ENCODE assay signal across 8 mouse cellular contexts in genomic region chr6:51524321-51524931, GRCm38 (mm10). TPM values are rescaled to one million over a fixed set of nuclear protein-coding genes. Genes with fewer than 3 reads are reported as not detected.
DNase-seq lines count a peak whose midpoint lies in the region; ATAC-seq and TF ChIP-seq lines count a peak whose summit lies in the region.

No protein-coding gene starts in this region.

- peak overlapping the region; percentile 69 for H3K4me2 ChIP-seq in forebrain, embryonic 14.5 days (ENCODE audit: low read length)
- H3K4me2 ChIP-seq in lung, embryonic 16.5 days (ENCODE audit: low read depth, low read length), result peak overlapping the region; percentile 97

- H3K36me3 ChIP-seq in forebrain, embryonic 14.5 days (ENCODE audit: control insufficient read depth, insufficient read depth, low read length), result no peaks in the 10 kb centered on the region
- no peaks in the 10 kb centered on the region for H3K36me3 ChIP-seq in lung, embryonic 16.5 days (ENCODE audit: control insufficient read depth, insufficient read depth, low read length)

- under 1% methylated on average over 21 of the region's 21 CpGs for WGBS in forebrain, embryonic 14.5 days
- WGBS in lung, embryonic 16.5 days, result under 1% methylated on average over 21 of the region's 21 CpGs

- peak; percentile 50; the same call in 1 of the 2 replicates for ATAC-seq in cerebellum, adult (ENCODE audit: insufficient number of reproducible peaks, low FRiP score, low TSS enrichment)
- peak; percentile 81 for ATAC-seq in forebrain, embryonic 14.5 days
- ATAC-seq in inflammation-experienced regulatory T-cells, adult 6 months, result peak; percentile 39
- ATAC-seq in lung, embryonic 16.5 days (ENCODE audit: low read depth), result peak; percentile 58; the same call in 1 of the 2 replicates

- H3K27me3 ChIP-seq in forebrain, embryonic 14.5 days (replicated peaks; ENCODE audit: control insufficient read depth, insufficient read depth, low read length), result no peaks in the 10 kb centered on the region
- H3K27me3 ChIP-seq in lung, embryonic 16.5 days (ENCODE audit: control insufficient read depth, insufficient read depth, low read depth, low read length), result no peaks in the 10 kb centered on the region

- peak; percentile 21 to 27 for DNase-seq in left cerebral cortex, adult 2 months (ENCODE audit: extremely low spot score in 1 of 2, low spot score in 2 of 2)
- DNase-seq in left cerebral cortex, adult 11 months (ENCODE audit: low spot score), result no peak
- DNase-seq in forebrain, embryonic 14.5 days (ENCODE audit: low spot score), result peak; percentile 73
- DNase-seq in right cerebral cortex, adult 2 months (ENCODE audit: low spot score in 2 of 2), result peak; percentile 41 to 48
- no peak for DNase-seq in spleen, adult 12 weeks (ENCODE audit: low spot score)

- H3K4me3 ChIP-seq in left cerebral cortex, adult 2 months, result peak overlapping the region; percentile 83
- H3K4me3 ChIP-seq in forebrain, embryonic 14.5 days (ENCODE audit: low read depth, low read length), result peak overlapping the region; percentile 70
- H3K4me3 ChIP-seq in lung, embryonic 16.5 days (ENCODE audit: low read length), result peak overlapping the region; percentile 72

- intact Hi-C loops in left cerebral cortex, adult 2 months (cut with DNase I), result loop anchor here (5.0 kb wide), 2 partner anchors 52 to 58 kb away; partner anchors contain the start of gene Cbx3

- H3K9ac ChIP-seq in forebrain, embryonic 14.5 days (ENCODE audit: low read length), result peak overlapping the region; percentile 79
- H3K9ac ChIP-seq in lung, embryonic 16.5 days (ENCODE audit: low read length), result peak overlapping the region; percentile 68

- peaks cover 10% of the 10 kb centered on the region; the same call in 1 of the 2 replicates for H3K4me1 ChIP-seq in forebrain, embryonic 14.5 days (ENCODE audit: control insufficient read depth, insufficient read depth, low read length)
- H3K4me1 ChIP-seq in lung, embryonic 16.5 days (replicated peaks; ENCODE audit: control insufficient read depth, insufficient read depth, low read length), result no peaks in the 10 kb centered on the region

- H3K9me3 ChIP-seq in forebrain, embryonic 14.5 days (replicated peaks; ENCODE audit: control insufficient read depth, low read length), result no peaks in the 10 kb centered on the region
- no peaks in the 10 kb centered on the region for H3K9me3 ChIP-seq in lung, embryonic 16.5 days (ENCODE audit: control insufficient read depth, low read length)

- TF ChIP-seq CTCF in left cerebral cortex, adult 2 months (IDR thresholded peaks at IDR 0.05), result no peak

- peak overlapping the region; percentile 81 for H3K27ac ChIP-seq in left cerebral cortex, adult 2 months
- H3K27ac ChIP-seq in forebrain, embryonic 14.5 days (ENCODE audit: low read depth, low read length), result peak overlapping the region; percentile 57; the same call in 1 of the 2 replicates
- H3K27ac ChIP-seq in lung, embryonic 16.5 days (ENCODE audit: low read length), result no peak overlapping the region

RNA-seq across cellular contexts. Expression of gene Snx10, which starts 0.7 kb away (rescaled TPM):
- 100 to 1,000 TPM in 1 of 2 experiments, 10 to 100 TPM in 1; 94.9 to 102 TPM for total RNA-seq in left cerebral cortex, adult 2 months (2021)
- 44.4 and 61.5 TPM in 2 replicates for polyA plus RNA-seq in forebrain, embryonic 14.5 days (2014; fragmentation: Nextera tagmentation; extraction: Ambion mirVana)
- 10 to 100 TPM; 26.4 to 55.3 (median 36.4) TPM for polyA plus RNA-seq in inflammation-experienced regulatory T-cells, adult 6 months (2017; shearing (Covaris generic))
- polyA plus RNA-seq in lung, embryonic 16.5 days (2015; fragmentation: Nextera tagmentation; extraction: Ambion mirVana), result 14.1 and 14.4 TPM in 2 replicates

RNA-seq across cellular contexts. Expression of gene Cbx3, which starts 54.3 kb away (rescaled TPM):
- 100 to 1,000 TPM; 121 to 128 TPM for total RNA-seq in left cerebral cortex, adult 2 months (2021)
- polyA plus RNA-seq in forebrain, embryonic 14.5 days (2014; fragmentation: Nextera tagmentation; extraction: Ambion mirVana), result 529 and 591 TPM in 2 replicates
- 100 to 1,000 TPM; 598 to 900 (median 693) TPM for polyA plus RNA-seq in inflammation-experienced regulatory T-cells, adult 6 months (2017; shearing (Covaris generic))
- 443 and 509 TPM in 2 replicates for polyA plus RNA-seq in lung, embryonic 16.5 days (2015; fragmentation: Nextera tagmentation; extraction: Ambion mirVana)

RNA-seq across cellular contexts. Expression of gene Hnrnpa2b1, which starts 54.7 kb away (rescaled TPM):
- total RNA-seq in left cerebral cortex, adult 2 months (2021), result 100 to 1,000 TPM; 483 to 488 TPM
- 874 and 967 TPM in 2 replicates for polyA plus RNA-seq in forebrain, embryonic 14.5 days (2014; fragmentation: Nextera tagmentation; extraction: Ambion mirVana)
- 1,000 to 10,000 TPM; 1,055 to 1,311 (median 1,271) TPM for polyA plus RNA-seq in inflammation-experienced regulatory T-cells, adult 6 months (2017; shearing (Covaris generic))
- polyA plus RNA-seq in lung, embryonic 16.5 days (2015; fragmentation: Nextera tagmentation; extraction: Ambion mirVana), result 1,726 and 1,925 TPM in 2 replicates

Comparison
In these comparisons a context has a peak if more than half of its experiments do, and no peak if none do; other contexts are left out.
1. DNase-seq: peak in left cerebral cortex, adult 2 months (2 of 2), forebrain, embryonic 14.5 days (single experiment) and right cerebral cortex, adult 2 months (2 of 2); none in left cerebral cortex, adult 11 months (single experiment) and spleen, adult 12 weeks (single experiment).
2. Peak in every context shown above with its lines, with median percentiles within 50 percentile points of each other: H3K4me3 ChIP-seq and ATAC-seq.